Mouse (Mus musculus): ENCODE measurements around the gene Cdkn2aip.

Cdkn2aip gene

GRCm38 (mm10) chr8:47713761-47714745 lies at the start of gene Cdkn2aip:
TSS of gene Cdkn2aip (minus strand) at chr8:47713932.
- CTCF ChIA-PET: no interaction called here

GRCm38 (mm10) chr8:47763194-47763593 lies 49.5 kb upstream of the Cdkn2aip start:
- CTCF ChIA-PET: no interaction called here

GRCm38 (mm10) chr8:47760685-47761084 lies 47.0 kb upstream of the Cdkn2aip start:
- CTCF ChIA-PET: no interaction called here

GRCm38 (mm10) chr8:47760186-47760585 lies 46.5 kb upstream of the Cdkn2aip start:
- CTCF ChIA-PET: no interaction called here

- CTCF ChIA-PET: no interaction called here
Measured at GRCm38 (mm10) chr8:47753121-47753520, 39.4 kb upstream of the Cdkn2aip start.

GRCm38 (mm10) chr8:47750096-47750495 lies 36.4 kb upstream of the Cdkn2aip start:
- CTCF ChIA-PET: no interaction called here

- CTCF ChIA-PET: no interaction called here
Measured at GRCm38 (mm10) chr8:47749491-47749890, 35.8 kb upstream of the Cdkn2aip start.

- CTCF ChIA-PET: no interaction called here
Measured at GRCm38 (mm10) chr8:47746304-47746703, 32.6 kb upstream of the Cdkn2aip start.

- CTCF ChIA-PET: no interaction called here
Measured at GRCm38 (mm10) chr8:47745848-47746247, 32.1 kb upstream of the Cdkn2aip start.

- CTCF ChIA-PET: no interaction called here
Measured at GRCm38 (mm10) chr8:47744803-47745202, 31.1 kb upstream of the Cdkn2aip start.

- CTCF ChIA-PET: interaction anchor here (0.5 to 0.6 kb wide), 2 partner anchors 14 to 206 kb away, joined by 3 to 4 read pairs; no protein-coding TSS in a partner anchor
Measured at GRCm38 (mm10) chr8:47743419-47743818, 29.7 kb upstream of the Cdkn2aip start.

- CTCF ChIA-PET: interaction anchor here (0.5 kb wide), 1 partner anchor 13 kb away, joined by 4 read pairs; no protein-coding TSS in a partner anchor
Measured at GRCm38 (mm10) chr8:47742992-47743391, 29.3 kb upstream of the Cdkn2aip start.

- CTCF ChIA-PET: no interaction called here
Measured at GRCm38 (mm10) chr8:47742372-47742771, 28.6 kb upstream of the Cdkn2aip start.

- CTCF ChIA-PET: interaction anchor here (0.5 kb wide), 1 partner anchor 329 kb away, joined by 10 read pairs; no protein-coding TSS in a partner anchor
Measured at GRCm38 (mm10) chr8:47737120-47737519, 23.4 kb upstream of the Cdkn2aip start.

GRCm38 (mm10) chr8:47729324-47729723 lies 15.6 kb upstream of the Cdkn2aip start:
- CTCF ChIA-PET: interaction anchor here (0.7 kb wide), 1 partner anchor 14 kb away, joined by 4 read pairs; no protein-coding TSS in a partner anchor

GRCm38 (mm10) chr8:47726945-47727344 lies 13.2 kb upstream of the Cdkn2aip start:
- CTCF ChIA-PET: no interaction called here

GRCm38 (mm10) chr8:47721609-47722008 lies 7.9 kb upstream of the Cdkn2aip start:
- CTCF ChIA-PET: no interaction called here

- CTCF ChIA-PET: no interaction called here
Measured at GRCm38 (mm10) chr8:47718641-47719040, 4.9 kb upstream of the Cdkn2aip start.

GRCm38 (mm10) chr8:47713171-47713663 lies 515 bp downstream of the Cdkn2aip start:
- CTCF ChIA-PET: no interaction called here

GRCm38 (mm10) chr8:47708106-47708505 lies 5.6 kb downstream of the Cdkn2aip start:
- CTCF ChIA-PET: no interaction called here

GRCm38 (mm10) chr8:47706746-47707145 lies 7.0 kb downstream of the Cdkn2aip start:
- CTCF ChIA-PET: no interaction called here

GRCm38 (mm10) chr8:47702333-47702732 lies 11.4 kb downstream of the Cdkn2aip start:
- CTCF ChIA-PET: no interaction called here

GRCm38 (mm10) chr8:47697696-47698095 lies 16.0 kb downstream of the Cdkn2aip start:
- CTCF ChIA-PET: interaction anchor here (0.7 kb wide), 1 partner anchor 1016 kb away, joined by 12 read pairs; no protein-coding TSS in a partner anchor

Measured in spleen, embryonic (tissue).